Mouse (Mus musculus): ENCODE results near the gene Gramd1a.

Gene Gramd1a

DNA sequence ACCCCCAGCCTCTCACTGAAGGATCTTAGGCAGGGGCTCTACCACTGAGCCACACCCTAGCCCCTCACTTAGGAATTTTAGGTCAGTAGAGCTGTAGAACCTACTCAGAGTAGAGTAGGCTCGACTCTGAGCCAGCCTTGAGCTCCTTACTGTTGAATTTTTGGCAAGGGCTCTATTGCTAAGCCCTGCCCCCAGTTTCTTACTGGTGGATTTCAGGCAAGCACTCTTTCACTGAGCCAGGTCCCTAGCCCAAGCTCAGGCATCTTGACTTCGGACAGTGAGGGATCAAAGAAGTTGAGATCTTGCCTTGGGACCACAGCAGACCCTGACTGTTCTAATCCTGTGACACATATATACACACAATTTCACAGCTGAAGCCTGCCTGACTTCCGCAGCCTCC lies 32.0 kb downstream of the Gramd1a start:
- no peak for DNase-seq (ENCODE audit: low read depth in 1 of 2, low spot score in 2 of 2)

DNA sequence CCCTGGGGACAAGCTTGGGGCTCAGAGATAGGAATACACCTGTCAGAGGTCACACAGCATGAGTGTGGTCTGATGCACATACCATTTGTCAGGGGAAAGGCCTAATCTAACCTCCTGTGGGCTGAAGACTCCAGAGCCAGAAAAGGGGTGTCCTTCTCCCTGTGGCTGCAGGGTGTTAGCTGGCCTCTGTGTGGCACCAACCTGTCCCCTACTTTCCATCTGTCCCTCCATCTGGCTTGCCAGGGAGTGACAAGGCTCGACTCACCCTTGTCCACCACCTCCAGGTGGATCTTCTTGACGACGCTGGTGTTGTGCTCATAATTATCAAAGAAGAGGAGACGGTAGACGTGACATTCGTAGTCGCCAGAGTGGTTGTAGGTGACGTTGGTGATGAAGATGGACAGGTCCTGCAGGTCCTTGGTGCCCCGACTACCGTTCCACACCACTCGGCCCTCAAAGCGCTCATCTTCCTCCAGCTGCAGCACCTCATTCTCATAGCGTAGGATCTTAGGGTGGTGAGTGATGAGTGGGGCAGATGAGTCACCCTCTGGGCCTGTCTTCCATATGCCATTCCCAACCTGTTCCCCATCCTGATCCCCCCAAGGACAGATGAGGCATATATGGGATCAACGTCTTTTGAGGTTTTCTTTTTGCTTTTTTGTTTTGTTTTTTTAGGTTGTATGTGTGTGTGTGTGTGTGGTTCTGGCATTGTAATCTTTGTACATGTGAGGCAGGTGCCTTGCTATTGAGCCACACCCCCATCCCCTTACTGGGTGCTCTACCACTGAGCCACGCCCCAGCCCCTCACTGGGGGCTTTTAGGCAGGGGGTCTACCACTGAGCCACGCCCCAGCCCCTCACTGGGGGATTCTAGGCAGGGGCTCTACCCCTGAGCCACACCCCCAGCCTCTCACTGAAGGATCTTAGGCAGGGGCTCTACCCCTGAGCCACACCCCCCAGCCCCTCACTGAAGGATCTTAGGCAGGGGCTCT lies 32.8 kb downstream of the Gramd1a start:
- no peak for DNase-seq (ENCODE audit: low read depth in 1 of 2, low spot score in 2 of 2)

- no peak for DNase-seq (ENCODE audit: low read depth in 1 of 2, low spot score in 2 of 2)
Observed at GRCm38 (mm10) chr7:31119556-31119955, 36.1 kb downstream of the Gramd1a start.

DNA sequence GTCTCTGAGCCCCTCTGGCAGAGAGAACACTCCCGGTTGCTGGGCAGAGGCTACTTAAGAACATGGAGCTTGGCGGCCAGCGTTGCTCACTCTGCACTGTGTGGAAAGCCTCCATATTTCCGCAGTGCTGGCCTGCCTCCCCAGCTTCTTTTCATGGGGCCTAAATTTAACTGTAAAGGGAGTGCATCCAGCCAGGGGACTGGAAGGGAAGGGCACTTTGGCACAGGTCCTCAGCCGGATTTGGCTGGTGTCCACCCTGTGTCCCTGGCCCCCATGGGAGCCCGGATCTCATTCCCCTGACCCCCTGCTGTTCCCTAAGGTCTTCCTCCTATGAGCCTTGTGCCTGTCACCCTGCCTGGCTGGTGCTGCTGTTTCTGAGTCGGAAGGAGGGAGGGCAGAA lies 37.2 kb downstream of the Gramd1a start:
- DNase-seq (ENCODE audit: low read depth in 1 of 2, low spot score in 2 of 2): no peak

DNA sequence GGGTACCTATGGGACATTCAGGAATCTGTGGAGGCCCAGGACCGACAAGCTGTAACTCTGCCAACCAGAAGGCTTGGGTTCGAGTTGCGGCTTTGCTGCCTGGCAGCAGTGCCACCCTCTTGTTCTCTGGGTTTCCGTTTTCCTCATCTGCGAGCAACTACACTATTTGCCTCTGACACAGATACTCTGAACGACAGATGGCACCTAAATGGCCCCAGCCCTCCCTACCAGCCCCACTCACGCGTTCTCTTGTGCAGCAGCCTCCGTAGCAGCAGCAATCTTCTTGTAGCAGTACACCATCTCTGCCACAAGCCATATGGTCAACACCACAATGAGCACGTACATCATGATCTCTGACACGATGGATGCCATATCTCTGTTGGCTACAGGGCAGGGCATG lies 38.2 kb downstream of the Gramd1a start:
- no peak for DNase-seq (ENCODE audit: low read depth in 1 of 2, low spot score in 2 of 2)

DNA sequence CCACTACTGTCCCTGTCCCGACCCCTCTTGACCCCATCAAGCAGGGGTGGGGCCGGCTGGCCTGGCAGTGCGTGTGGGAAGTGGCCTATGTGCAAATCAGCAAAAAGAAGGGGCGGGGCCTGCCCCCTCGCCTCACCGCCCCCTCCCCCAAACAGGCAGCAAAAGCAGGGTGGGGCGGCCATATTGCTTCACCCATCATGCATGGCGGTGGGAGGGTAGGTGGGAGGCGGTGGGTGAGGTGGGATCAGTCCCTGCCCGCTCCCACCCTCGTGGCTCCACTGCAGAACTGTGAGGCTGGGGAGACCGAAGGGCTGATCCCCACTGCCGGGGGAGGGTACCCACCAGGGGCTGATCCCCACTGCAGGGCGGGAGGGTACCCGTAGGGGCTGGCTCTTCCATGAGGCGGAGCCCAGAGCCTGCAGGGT lies 39.0 kb downstream of the Gramd1a start:
- no peak for DNase-seq (ENCODE audit: low read depth in 1 of 2, low spot score in 2 of 2)

GRCm38 (mm10) chr7:31115587-31116043 lies 40.1 kb downstream of the Gramd1a start:
- peak in 1 of 2 experiments; percentile 23 for DNase-seq (ENCODE audit: low read depth in 1 of 2, low spot score in 2 of 2)

GRCm38 (mm10) chr7:31115182-31115581 lies 40.5 kb downstream of the Gramd1a start, which contains the start of gene Hpn:
Gene Hpn, minus strand, starts transcription at chr7:31115290.
- no peak for DNase-seq (ENCODE audit: low read depth in 1 of 2, low spot score in 2 of 2)

DNA sequence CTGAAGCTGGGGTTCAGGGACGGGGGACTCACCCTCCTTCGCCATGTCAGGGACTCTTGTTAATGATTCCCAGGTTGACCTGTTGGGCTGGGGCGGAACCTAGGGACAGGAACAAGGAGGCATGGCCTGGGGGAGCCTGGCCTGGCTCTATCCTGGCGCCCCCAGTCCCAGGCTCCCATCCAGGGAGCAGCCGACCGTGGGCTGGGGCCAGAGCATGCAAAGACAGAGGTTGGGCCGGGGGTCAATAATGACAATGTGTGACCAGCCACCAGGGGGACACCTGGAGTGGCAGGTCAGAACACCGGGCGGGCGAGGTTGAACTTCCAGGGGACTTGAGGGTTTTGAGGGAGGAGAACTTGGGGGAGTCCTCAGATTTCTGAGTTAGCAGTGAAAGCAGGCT lies 41.0 kb downstream of the Gramd1a start:
- no peak for DNase-seq (ENCODE audit: low read depth in 1 of 2, low spot score in 2 of 2)

GRCm38 (mm10) chr7:31113800-31114199 lies 41.9 kb downstream of the Gramd1a start:
- DNase-seq (ENCODE audit: low read depth in 1 of 2, low spot score in 2 of 2): no peak

DNA sequence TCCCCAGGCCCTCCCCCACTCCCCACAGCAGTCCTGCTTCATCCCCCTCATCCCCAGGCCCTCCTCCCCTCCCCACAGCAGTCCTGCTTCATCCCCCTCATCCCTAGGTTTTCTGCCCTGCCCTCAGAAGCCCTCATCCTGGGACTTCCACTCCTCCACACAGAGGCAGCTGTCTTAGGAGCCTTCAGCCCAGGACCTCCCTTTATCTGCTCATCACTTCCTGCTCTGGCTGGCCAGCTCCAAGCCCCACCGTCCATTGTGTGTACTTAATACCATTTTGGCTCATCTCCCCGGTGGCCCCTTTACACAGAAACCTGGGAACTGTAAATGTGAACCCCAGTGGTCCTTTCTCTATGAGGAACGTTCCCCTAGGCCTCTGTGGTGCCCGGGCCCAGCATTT lies 43.7 kb downstream of the Gramd1a start:
- DNase-seq (ENCODE audit: low read depth in 1 of 2, low spot score in 2 of 2): no peak

DNA sequence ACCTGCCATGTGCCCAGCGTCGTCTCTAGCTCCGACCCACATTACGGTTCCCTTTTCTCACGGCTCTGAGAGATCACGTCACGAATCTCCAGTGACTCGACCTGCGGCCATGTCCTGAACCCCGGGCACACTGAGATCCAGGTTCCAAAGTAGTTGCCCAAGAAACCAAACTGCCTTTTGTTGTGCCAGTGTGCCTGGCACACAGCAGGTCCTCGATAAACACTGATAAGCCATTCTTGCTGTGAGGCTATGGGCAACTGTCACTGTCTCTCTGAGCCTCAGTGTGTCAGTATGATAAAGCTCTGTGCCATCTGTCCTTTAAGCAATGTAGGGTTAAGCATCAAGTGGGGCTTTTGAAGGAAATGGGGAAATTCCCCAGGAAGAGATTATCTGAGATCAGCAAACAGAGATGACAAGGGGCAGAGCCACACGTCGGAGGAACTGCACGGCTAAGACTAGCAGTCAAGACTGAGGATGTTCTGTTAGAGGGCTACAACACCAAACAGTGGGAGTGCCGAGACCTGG lies 44.8 kb downstream of the Gramd1a start:
- DNase-seq (ENCODE audit: low read depth in 1 of 2, low spot score in 2 of 2): no peak

DNA sequence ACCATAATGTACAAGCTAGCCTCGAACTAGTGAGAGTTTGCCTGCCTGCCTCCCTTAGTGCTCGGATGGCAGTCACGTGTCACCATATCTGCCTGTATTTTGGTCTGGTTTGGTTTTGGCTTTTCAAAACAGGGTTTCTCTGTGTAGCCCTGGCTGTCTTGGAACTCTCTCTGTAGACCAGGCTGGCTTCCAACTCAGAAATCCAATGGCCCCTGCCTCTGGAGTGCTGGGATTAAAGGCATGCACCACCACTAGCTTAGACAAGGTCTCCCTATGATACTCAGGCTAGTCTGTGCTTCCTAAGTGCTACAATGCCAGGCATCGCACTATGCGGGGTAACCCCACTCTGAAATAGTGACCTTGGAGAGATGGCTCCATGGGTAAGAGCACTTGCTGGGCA lies 45.9 kb downstream of the Gramd1a start:
- no peak for DNase-seq (ENCODE audit: low read depth in 1 of 2, low spot score in 2 of 2)

DNA sequence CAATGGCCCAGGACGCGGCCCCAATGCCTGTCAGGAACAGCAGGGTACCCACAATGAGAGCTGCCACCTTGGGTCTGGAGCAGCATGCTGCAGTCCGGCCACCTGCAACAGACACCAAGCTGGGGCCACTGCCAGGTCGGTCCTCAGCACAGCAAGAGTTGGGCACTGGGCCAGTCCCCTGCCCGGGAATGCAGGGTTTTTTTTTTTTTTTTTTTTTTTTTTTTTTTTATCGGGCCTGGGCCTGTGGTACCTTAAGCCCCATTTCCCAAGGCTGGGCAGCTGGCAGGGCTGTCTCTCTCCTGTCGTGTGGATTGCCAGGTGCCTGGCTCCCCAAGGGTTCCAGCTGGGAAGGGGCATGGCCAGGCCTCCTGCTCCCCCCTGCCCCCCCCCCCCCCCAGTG lies 46.6 kb downstream of the Gramd1a start:
- no peak for DNase-seq (ENCODE audit: low read depth in 1 of 2, low spot score in 2 of 2)

- no peak for DNase-seq (ENCODE audit: low read depth in 1 of 2, low spot score in 2 of 2)
Observed at GRCm38 (mm10) chr7:31107781-31108180, 47.9 kb downstream of the Gramd1a start.

DNA sequence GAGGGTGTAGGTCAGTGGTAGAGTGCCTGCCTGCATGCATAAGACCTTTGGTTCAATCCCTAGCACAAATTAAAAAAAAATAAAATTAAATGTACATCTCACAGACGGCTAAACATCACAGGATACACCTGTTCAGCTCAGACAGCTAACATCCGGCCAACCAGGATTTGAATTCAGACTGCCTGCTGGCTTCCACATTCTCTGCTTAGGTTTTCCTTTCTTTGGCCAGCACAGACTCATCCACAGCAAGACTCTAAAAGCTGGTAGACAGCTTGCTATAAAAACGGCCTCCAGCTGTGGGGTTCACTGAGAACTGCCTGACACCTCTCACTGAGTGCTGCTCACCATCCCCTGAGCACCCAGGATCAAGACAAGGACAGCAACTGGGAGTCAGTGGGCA lies 49.5 kb downstream of the Gramd1a start:
- no peak for DNase-seq (ENCODE audit: low read depth in 1 of 2, low spot score in 2 of 2)

DNA sequence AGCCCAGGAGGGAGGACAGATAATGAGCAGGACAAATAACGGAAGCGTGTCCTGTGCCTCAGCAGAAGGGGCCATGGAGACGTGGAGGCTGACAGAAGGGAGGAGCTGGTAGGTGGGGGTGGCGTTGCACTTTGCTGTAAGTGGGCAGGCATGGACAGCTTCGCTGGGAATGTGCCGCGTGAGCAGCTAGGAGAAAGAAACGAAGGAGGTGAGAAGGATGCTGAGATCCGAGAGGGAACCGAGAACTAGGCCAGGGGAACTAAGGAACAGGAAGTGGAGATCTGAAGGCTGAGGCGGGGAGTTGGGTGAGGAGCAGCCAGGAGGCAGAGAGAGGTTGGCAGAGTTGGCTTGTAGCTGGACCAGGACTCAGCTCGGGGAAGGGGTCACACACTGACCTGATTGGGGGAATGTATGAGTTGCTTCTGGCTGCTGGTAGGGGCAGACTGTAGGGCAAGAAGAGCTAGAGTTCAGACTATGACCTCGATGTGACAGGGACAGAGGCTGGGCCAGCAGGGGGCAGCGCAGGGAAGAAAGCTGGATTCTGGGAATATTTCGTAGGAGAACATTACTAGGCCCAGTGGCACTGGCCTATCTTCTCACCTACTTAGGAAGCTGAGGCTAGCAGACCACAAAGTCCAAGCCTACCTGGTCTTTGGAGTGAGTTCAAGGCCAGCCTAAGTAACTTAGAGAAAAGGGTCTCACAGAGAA lies 50.5 kb downstream of the Gramd1a start:
- peak; percentile 24 to 47 for DNase-seq (ENCODE audit: low read depth in 1 of 2, low spot score in 2 of 2)

DNA sequence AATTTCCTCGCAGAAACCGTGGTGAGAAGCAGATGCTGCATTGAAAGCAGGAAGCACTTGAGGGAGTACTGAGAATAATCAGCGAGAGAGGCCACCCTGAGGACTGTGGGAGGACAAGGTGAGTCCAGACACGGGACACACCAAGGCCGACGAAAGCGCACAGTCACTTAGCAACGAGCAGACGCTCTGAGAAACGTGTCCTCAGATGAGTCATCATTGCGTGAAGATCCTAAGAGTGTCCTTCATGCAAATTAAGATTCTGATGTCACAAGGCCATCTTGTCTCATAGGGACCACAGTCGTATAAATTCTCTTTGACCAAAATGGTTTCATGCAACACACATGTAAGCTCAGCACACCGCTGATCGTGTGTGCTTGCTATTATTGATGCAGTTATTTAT lies 54.9 kb downstream of the Gramd1a start:
- DNase-seq (ENCODE audit: low read depth in 1 of 2, low spot score in 2 of 2): no peak

GRCm38 (mm10) chr7:31099612-31099982 lies 56.1 kb downstream of the Gramd1a start:
- DNase-seq (ENCODE audit: low read depth in 1 of 2, low spot score in 2 of 2): no peak

DNA sequence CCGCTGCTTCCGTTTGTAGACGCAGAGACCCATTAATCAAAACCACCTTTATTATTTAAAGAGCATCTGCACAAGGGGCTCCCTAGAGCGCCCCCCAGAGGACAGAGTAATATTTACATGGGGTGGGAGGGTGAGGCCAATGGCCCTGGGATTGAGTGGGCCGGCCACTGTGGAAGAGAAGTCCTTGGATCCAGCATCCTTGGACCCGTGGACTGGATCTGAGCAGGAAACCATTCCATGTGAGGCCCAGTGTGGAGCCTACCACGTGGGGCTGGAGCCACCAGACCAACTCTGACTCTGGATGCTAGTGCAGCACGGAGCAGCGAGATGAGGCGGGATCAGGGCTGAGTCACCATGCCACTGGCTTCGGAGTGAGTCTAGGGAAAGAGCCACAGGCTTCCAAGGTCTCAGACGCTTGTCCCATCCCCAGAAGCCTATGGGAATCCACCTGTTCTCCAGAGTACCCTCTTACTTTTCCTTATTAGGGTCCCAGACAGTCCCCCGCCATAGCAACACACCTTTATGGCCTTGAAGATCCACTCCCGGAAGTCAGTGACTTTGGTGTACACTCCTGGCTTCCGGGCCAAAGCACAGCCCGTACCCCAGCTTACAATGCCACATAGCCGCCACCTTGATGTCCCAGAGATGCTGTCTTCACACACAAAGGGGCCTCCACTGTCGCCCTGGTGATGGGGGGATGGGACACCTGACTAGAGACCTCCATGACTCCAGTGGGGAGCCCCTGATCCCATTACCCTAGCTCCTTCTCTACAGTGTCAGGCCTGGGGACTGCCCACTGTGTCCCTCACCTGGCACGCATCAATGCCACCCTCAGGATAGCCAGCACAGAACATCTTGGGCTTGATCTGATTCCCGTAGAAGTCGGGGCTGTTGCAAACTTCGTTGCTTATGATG lies 56.7 kb downstream of the Gramd1a start:
- no peak for DNase-seq (ENCODE audit: low read depth in 1 of 2, low spot score in 2 of 2)

All from monocyte, adult 2 months (primary cell).